Mouse (Mus musculus) urinary bladder, postnatal 36 days (tissue): ENCODE measurements around the gene Gmds.
A peak's percentile ranks its signal among the peaks of the same experiment; 100 is the strongest.

Experiments used
- DNase-seq, 2 experiments: peaks; one replicate each; pipeline ENCODE4 v3.0.0; 2022; ENCODE audit warnings: low spot score in 2 of 2, mixed read lengths in 1 of 2

The Gmds gene

GRCm38 (mm10) chr13:31793163-31793562 lies 545.4 kb downstream of the Gmds start:
- no peak for DNase-seq

- peak; percentile 43 to 52 for DNase-seq
These were observed 545.9 kb downstream of the Gmds start for GRCm38 (mm10) chr13:31792480-31793132.

GRCm38 (mm10) chr13:31784757-31785156 lies 553.8 kb downstream of the Gmds start:
- DNase-seq = no peak

DNA sequence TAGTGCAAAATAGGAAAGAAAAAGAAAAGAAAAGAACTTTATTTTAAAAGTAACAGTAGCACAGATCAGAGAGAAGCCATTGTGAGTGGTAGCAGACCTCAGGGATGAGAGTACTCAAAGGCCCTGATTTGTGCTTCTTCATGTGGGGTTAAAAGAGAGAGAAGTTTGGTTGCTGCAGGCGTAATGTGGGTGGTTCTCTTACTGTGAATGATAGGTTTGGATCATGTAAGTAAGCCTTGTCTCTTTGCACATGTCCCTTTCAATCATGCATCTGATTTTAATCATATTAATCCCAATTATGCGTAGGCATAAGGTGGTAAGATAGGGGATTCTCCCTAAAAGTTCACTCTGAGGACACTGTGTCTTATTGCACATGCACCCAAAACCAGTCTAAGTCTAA lies 556.5 kb downstream of the Gmds start:
- DNase-seq = no peak

- no peak for DNase-seq
These were observed 558.2 kb downstream of the Gmds start for GRCm38 (mm10) chr13:31780299-31780698.

DNA sequence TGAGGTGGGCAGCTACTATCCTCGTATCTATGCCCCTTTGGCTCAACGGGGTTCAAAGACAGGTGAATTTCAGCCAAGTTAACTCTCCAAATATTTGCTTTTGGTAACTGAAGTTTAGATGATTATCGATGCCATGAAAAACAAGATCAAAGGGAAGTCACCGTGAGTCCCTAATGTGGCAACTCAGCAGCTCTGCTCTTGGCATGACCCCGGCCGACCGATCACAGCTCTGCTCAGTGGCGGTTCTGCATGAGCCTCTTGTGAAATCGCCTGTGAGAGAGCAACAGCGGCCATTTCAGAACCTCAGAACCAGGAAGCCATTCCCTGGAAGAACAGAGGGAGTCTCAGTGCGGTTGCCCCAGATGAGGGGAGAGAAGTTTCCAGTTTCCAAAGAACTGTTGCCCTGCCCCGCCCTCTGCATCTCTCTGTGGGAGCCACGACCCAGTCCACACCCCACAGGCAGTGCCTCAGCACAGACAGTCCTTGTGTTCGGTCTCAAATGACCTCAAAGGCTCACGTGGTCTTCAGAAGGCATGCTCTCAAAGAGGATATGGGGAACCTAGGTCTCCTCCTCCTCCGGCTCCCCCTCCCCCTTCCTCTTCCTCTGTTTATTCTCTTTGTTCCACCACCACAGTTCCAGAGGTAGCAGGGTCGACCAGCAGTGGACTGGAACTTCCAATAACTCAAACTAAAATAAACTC lies 559.1 kb downstream of the Gmds start:
- no peak for DNase-seq

- no peak for DNase-seq
These were observed 562.8 kb downstream of the Gmds start for GRCm38 (mm10) chr13:31775762-31776161.

DNA sequence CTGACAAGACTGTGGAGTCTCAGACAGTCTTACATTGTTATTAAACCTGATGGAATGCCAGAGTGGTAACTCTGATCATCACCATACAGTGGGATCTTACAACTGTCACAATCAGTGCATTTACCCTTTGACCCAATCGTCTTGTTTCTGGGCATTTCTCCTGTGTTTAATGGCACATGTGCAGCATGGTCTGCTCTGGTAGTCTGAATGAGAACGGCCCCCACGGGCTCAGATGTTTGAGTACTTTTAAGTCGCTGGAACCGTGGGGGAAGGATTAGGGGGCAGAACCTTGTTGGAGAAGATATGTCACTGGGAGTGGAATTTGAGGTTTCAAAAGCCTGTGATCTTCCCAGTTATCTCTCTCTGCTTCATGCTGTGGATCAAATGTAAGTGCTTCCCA lies 565.7 kb downstream of the Gmds start:
- no peak for DNase-seq
